Mouse (Mus musculus): ENCODE measurements around the gene Zfp941. TPM values are rescaled to one million over a fixed set of nuclear protein-coding genes. Genes with fewer than 3 reads are reported as not detected.

The Zfp941 gene
- total and polyA plus RNA-seq, 2 experiments from 2014 or later, result 19.3 to 20.2 TPM

- Histone ChIP-seq H3K4me3 (ENCODE audit: low read length) (no peak overlapping the region), H3K4me2 (ENCODE audit: low read depth, low read length) (no peak overlapping the region), H3K9ac (replicated peaks; ENCODE audit: low read length) (0 out of 2 replicates have a peak overlapping the region, but pooled peaks have one; percentile 13), H3K36me3 (ENCODE audit: insufficient read depth, low read length) (peaks cover 21% of the 10 kb centered on the region; the same call in 1 of the 2 replicates), H3K9me3 (ENCODE audit: low read length) (no peaks in the 10 kb centered on the region), H3K4me1 (ENCODE audit: insufficient read depth, low read length) (no peaks in the 10 kb centered on the region), H3K27ac (no peak overlapping the region), H3K27me3 (ENCODE audit: insufficient read depth, low read length) (no peaks in the 10 kb centered on the region)
- ATAC-seq, result no peak
- WGBS, result 85% methylated on average over 10 of the region's 10 CpGs
- no peak for TF ChIP-seq CTCF (IDR thresholded peaks at IDR 0.05; ENCODE audit: low read depth)
- DNase-seq (ENCODE audit: low spot score), result no peak
Measured at GRCm38 (mm10) chr7:140848591-140848990, 26.6 kb upstream of the Zfp941 start.

DNA sequence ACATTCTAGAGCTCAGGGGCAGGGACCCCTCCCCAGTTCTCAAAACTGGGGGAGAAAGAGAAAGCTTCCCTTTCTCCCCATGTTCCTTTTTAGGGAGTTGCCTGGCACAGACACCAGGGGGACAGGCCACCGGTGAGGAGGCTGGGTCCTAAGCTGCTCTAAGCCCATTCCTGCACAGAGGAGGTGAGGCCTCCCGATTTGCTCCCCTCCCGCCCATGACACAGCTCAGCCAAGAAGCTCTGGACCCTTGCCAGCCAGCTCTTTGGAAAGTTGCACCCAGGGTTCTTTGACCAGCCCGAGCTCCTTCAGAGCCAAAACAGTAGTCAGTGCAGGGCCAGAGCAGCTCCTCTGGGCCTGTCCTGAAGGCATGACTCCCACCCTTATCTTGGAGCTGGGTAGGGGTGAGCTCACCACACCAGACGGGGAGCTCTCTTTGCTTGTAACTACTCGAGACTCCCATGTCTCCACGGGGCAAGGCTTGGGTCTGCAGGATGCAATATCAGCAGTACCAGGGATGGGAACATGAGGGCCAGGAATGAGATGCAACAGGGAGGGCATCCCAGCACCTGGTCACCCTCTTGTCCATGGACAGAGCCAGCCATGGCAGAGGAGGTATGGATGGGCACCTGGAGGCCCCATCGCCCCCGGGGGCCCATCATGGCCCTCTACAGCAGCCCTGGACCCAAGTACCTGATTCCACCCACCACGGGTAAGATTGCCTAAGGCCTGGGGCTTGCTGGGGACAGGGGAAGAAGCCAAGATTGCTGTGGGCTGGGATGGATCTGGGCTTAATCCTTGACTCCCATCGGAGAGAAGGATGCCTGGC lies 26.0 kb upstream of the Zfp941 start, which contains the start of gene Odf3:
TSS of gene Odf3 (plus strand) at position 51 of the 826 bp plus-strand sequence.
- ATAC-seq, result no peak; the same call in 1 of the 2 replicates
- WGBS, result 59% methylated on average over 11 of the region's 11 CpGs
- Histone ChIP-seq H3K4me2 (ENCODE audit: low read depth, low read length) (no peak within 1 kb of the TSS), H3K4me3 (ENCODE audit: low read length) (no peak within 1 kb of the TSS), H3K27me3 (ENCODE audit: insufficient read depth, low read length) (no peaks in the 10 kb centered on the region), H3K9ac (replicated peaks; ENCODE audit: low read length) (0 out of 2 replicates have a peak within 1 kb of the TSS, but pooled peaks have one; percentile 13), H3K27ac (no peak within 1 kb of the TSS), H3K9me3 (ENCODE audit: low read length) (no peaks in the 10 kb centered on the region), H3K36me3 (ENCODE audit: insufficient read depth, low read length) (peaks cover 14% of the 10 kb centered on the region; the same call in 1 of the 2 replicates), H3K4me1 (ENCODE audit: insufficient read depth, low read length) (no peaks in the 10 kb centered on the region)
- peak; percentile 55 for DNase-seq (ENCODE audit: low spot score)
- no peak for TF ChIP-seq CTCF (IDR thresholded peaks at IDR 0.05; ENCODE audit: low read depth)

GRCm38 (mm10) chr7:140846676-140847075 lies 24.7 kb upstream of the Zfp941 start:
- WGBS, result 87% methylated on average over 10 of the region's 10 CpGs

DNA sequence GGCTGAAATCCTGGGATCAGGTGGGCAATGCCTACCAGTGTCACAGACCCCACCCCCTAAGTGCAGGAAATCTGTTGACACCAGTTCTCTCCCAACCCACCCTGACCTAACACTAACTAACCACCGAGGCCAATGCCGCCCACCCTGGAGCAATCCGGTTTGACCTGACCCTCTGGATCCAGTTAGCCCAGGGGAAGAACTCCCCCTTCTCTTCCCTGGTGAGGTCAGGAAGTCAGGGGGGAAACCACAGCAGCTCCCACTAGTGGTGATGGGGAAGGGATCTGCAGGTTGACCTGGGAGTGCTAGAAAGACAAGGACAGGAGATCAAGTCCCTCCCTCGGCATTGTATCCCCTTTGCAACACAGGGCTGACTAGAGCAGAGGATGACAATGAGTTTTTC lies 23.7 kb upstream of the Zfp941 start:
- whole genome bisulfite sequencing, result 70% methylated on average over 4 of the region's 4 CpGs
- TF ChIP-seq CTCF (IDR thresholded peaks at IDR 0.05; ENCODE audit: low read depth), result peak; percentile 4; the same call in 1 of the 2 replicates
- DNase-seq (ENCODE audit: low spot score), result no peak
- H3K4me1 ChIP-seq (ENCODE audit: insufficient read depth, low read length), result no peaks in the 10 kb centered on the region
- no peak overlapping the region for H3K27ac ChIP-seq
- no peak overlapping the region for H3K4me2 ChIP-seq (ENCODE audit: low read depth, low read length)
- peaks cover 4% of the 10 kb centered on the region; the same call in 1 of the 2 replicates for H3K27me3 ChIP-seq (ENCODE audit: insufficient read depth, low read length)
- H3K9me3 ChIP-seq (ENCODE audit: low read length), result no peaks in the 10 kb centered on the region
- H3K36me3 ChIP-seq (ENCODE audit: insufficient read depth, low read length), result no peaks in the 10 kb centered on the region
- no peak for ATAC-seq
- H3K9ac ChIP-seq (replicated peaks; ENCODE audit: low read length), result no peak overlapping the region
- no peak overlapping the region for H3K4me3 ChIP-seq (ENCODE audit: low read length)

More at GRCm38 (mm10) chr7:140846676-140847075, 24.7 kb upstream of the Zfp941 start:
- H3K4me1 ChIP-seq (ENCODE audit: insufficient read depth, low read length), result no peaks in the 10 kb centered on the region
- no peak overlapping the region for H3K4me2 ChIP-seq (ENCODE audit: low read depth, low read length)
- no peak for ATAC-seq
- 0 out of 2 replicates have a peak, but pooled peaks cover 3% of the 10 kb centered on the region for H3K36me3 ChIP-seq (ENCODE audit: insufficient read depth, low read length)
- TF ChIP-seq CTCF (IDR thresholded peaks at IDR 0.05; ENCODE audit: low read depth), result no peak
- H3K9ac ChIP-seq (replicated peaks; ENCODE audit: low read length), result no peak overlapping the region
- H3K4me3 ChIP-seq (ENCODE audit: low read length), result no peak overlapping the region
- H3K27ac ChIP-seq, result no peak overlapping the region
- DNase-seq (ENCODE audit: low spot score), result no peak
- H3K9me3 ChIP-seq (ENCODE audit: low read length), result no peaks in the 10 kb centered on the region
- H3K27me3 ChIP-seq (ENCODE audit: insufficient read depth, low read length), result peaks cover 1% of the 10 kb centered on the region; the same call in 1 of the 2 replicates

DNA sequence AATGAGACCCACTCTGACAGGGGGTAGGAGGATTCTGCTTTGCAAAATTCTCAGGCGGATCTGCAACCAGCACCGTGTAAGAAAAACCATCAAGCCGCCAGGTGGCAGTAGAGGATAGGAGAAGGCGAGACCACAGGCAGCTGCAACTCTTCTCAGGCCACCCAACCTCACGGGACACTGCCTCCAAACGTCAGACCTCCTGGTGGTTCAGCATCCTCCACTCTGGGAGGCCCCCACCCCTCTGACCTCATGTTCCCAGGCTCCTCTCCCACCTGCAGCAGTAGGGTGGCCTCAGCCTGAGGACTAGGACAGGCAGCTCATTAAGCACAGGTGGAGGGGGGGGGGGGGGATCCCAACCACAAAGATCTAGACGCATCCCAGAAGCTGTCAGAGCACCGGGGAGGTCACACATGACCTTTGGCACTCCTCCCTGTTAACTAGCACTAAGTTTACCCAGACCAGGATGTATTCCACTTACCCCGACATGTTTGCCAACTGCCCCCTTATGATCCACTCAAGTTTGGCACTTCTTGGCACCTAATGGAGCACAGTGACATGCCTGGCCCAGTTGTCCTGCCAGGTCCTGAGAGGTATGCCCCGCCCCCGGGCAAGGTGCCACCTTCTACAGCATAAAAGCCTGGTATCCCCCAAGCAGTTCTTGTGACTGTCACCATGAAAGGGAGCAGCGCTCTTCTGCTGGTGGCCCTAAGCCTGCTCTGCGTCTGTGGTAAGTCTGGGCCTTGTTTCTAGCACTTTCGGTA lies 23.1 kb upstream of the Zfp941 start, which contains the start of gene Scgb1c1:
TSS of gene Scgb1c1 (plus strand) at position 643 of the 761 bp plus-strand sequence.
- peak; percentile 88 for ATAC-seq
- Histone ChIP-seq H3K4me2 (ENCODE audit: low read depth, low read length) (no peak within 1 kb of the TSS), H3K4me1 (ENCODE audit: insufficient read depth, low read length) (no peaks in the 10 kb centered on the region), H3K4me3 (ENCODE audit: low read length) (no peak within 1 kb of the TSS), H3K27ac (no peak within 1 kb of the TSS), H3K36me3 (ENCODE audit: insufficient read depth, low read length) (no peaks in the 10 kb centered on the region), H3K9ac (replicated peaks; ENCODE audit: low read length) (no peak within 1 kb of the TSS), H3K9me3 (ENCODE audit: low read length) (no peaks in the 10 kb centered on the region), H3K27me3 (ENCODE audit: insufficient read depth, low read length) (peaks cover 4% of the 10 kb centered on the region; the same call in 1 of the 2 replicates)
- peak; percentile 90 for TF ChIP-seq CTCF (IDR thresholded peaks at IDR 0.05; ENCODE audit: low read depth)
- WGBS, result 30% methylated on average over 14 of the region's 14 CpGs
- peak; percentile 88 for DNase-seq (ENCODE audit: low spot score)

- 79% methylated on average over 7 of the region's 7 CpGs for WGBS
- ATAC-seq (no peak), DNase-seq (ENCODE audit: low spot score) (no peak)
- no peak for TF ChIP-seq CTCF (IDR thresholded peaks at IDR 0.05; ENCODE audit: low read depth)
- H3K4me1 ChIP-seq (ENCODE audit: insufficient read depth, low read length), result no peaks in the 10 kb centered on the region
- no peak overlapping the region for H3K9ac ChIP-seq (replicated peaks; ENCODE audit: low read length)
- H3K4me3 ChIP-seq (ENCODE audit: low read length), result no peak overlapping the region
- H3K9me3 ChIP-seq (ENCODE audit: low read length), result no peaks in the 10 kb centered on the region
- no peak overlapping the region for H3K4me2 ChIP-seq (ENCODE audit: low read depth, low read length)
- H3K36me3 ChIP-seq (ENCODE audit: insufficient read depth, low read length), result no peaks in the 10 kb centered on the region
- peaks cover 4% of the 10 kb centered on the region; the same call in 1 of the 2 replicates for H3K27me3 ChIP-seq (ENCODE audit: insufficient read depth, low read length)
- H3K27ac ChIP-seq, result no peak overlapping the region
Measured at GRCm38 (mm10) chr7:140843806-140844205, 21.8 kb upstream of the Zfp941 start.
